Mouse (Mus musculus) liver, embryonic 11.5 days (tissue): Measurements from ENCODE around the gene Hdac7. TPM values are rescaled to one million over a fixed set of nuclear protein-coding genes. Genes with fewer than 3 reads are reported as not detected.

Source experiments
- ATAC-seq: fragments of 200-750 bp; cut with Nextera tagmentation; replicated peaks from 2 replicates; pipeline ENCODE4 v1.8.0; 2017; ENCODE audit warnings: moderate number of reproducible peaks, mild to moderate bottlenecking, moderate TSS enrichment, moderate library complexity; ENCODE audit not compliant: low FRiP score
- DNase-seq: peaks from one replicate; pipeline ENCODE4 v3.0.0-alpha.2; 2017; ENCODE audit warnings: low spot score
- H3K27ac ChIP-seq: fragments of 300-500 bp; sonication (generic); 2 replicates; pipeline ENCODE4 v1.5.1; 2014; ENCODE audit warnings: mild to moderate bottlenecking, low read depth, low read length, control low read depth
- H3K27me3 ChIP-seq: fragments of 300-500 bp; sonication (generic); replicated peaks from 2 replicates; pipeline ENCODE4 v1.6.1; 2014; ENCODE audit warnings: low read length, mixed read lengths; ENCODE audit not compliant: control insufficient read depth, insufficient read depth
- H3K36me3 ChIP-seq: fragments of 300-500 bp; sonication (generic); 2 replicates; pipeline ENCODE4 v1.6.1; 2014; ENCODE audit warnings: mild to moderate bottlenecking, low read length, moderate library complexity, mixed read lengths; ENCODE audit not compliant: control insufficient read depth, insufficient read depth
- H3K4me1 ChIP-seq: fragments of 300-500 bp; sonication (generic); replicated peaks from 2 replicates; pipeline ENCODE4 v1.6.1; 2014; ENCODE audit warnings: low read length, mixed read lengths; ENCODE audit not compliant: control insufficient read depth, insufficient read depth
- H3K4me2 ChIP-seq: fragments of 300-500 bp; sonication (generic); 2 replicates; pipeline ENCODE4 v1.6.1; 2014; ENCODE audit warnings: mild to moderate bottlenecking, control low read depth, moderate library complexity
- H3K4me3 ChIP-seq: fragments of 300-500 bp; sonication (generic); 2 replicates; pipeline ENCODE4 v1.5.1; 2014; ENCODE audit warnings: low read depth, low read length, control low read depth
- H3K9ac ChIP-seq: fragments of 300-500 bp; sonication (generic); 2 replicates; pipeline ENCODE4 v1.6.1; 2014; ENCODE audit warnings: low read depth, low read length, control low read depth
- H3K9me3 ChIP-seq: fragments of 300-500 bp; sonication (generic); 2 replicates; pipeline ENCODE4 v1.6.1; 2016; ENCODE audit warnings: low read length, inconsistent platforms, mixed read lengths; ENCODE audit not compliant: control insufficient read depth
- WGBS: fragments of 180-500 bp; shearing (Covaris S2); extraction: QIAGEN DNeasy Blood & Tissue Kit; methylation state at CpG from one replicate; pipeline ENCODE4 v1.1.7; 2014; 5-methylcytosine and 5-hydroxymethylcytosine counted together
- polyA plus RNA-seq: library from polyadenylated mRNA; unstranded; fragments of >200 nt; fragmentation: Nextera tagmentation; extraction: Ambion mirVana; gene quantifications from 2 replicates; pipeline ENCODE4 v1.2.1, GENCODE M21; 2014

The Hdac7 gene
- polyA plus RNA-seq, 1 experiment from 2014 or later = 33.5 TPM

GRCm38 (mm10) chr15:97773108-97773507 is 71.2 kb downstream of the Hdac7 start:
- no peak overlapping the region for H3K9ac ChIP-seq
- H3K4me1 ChIP-seq = peaks cover 16% of the 10 kb centered on the region
- H3K4me3 ChIP-seq = no peak overlapping the region
- no peak for DNase-seq
- no peaks in the 10 kb centered on the region for H3K9me3 ChIP-seq
- H3K27ac ChIP-seq = peak overlapping the region; percentile 47
- 37% methylated on average over 5 of the region's 5 CpGs for WGBS
- H3K36me3 ChIP-seq = no peaks in the 10 kb centered on the region
- peaks cover 16% of the 10 kb centered on the region for H3K27me3 ChIP-seq
- no peak for ATAC-seq
- H3K4me2 ChIP-seq = no peak overlapping the region

DNA sequence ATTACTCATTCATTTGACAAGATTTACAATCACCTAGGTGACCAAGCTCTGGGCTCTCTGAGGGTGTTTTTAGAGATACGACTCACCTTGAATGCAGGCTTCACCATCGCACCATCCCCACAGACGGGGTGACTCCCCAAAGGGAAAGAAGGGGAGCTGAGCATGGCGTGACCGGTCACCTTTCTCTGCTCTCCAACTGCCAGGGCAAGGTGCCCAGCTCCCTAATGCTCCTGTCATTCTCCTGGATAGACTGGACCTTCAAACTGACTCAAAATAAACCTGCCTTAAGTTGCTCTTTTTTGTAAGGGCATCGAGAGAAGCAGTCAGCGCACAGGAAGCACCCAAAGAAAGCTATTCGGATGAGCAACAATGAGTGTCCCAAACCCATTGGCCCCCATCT is 74.0 kb downstream of the Hdac7 start:
- H3K9ac ChIP-seq = no peak overlapping the region
- peaks cover 27% of the 10 kb centered on the region for H3K4me1 ChIP-seq
- ATAC-seq (no peak), DNase-seq (no peak)
- no peak overlapping the region for H3K27ac ChIP-seq
- no peak overlapping the region for H3K4me2 ChIP-seq
- no peaks in the 10 kb centered on the region for H3K9me3 ChIP-seq
- H3K27me3 ChIP-seq = peaks cover 42% of the 10 kb centered on the region
- WGBS = 84% methylated on average over 8 of the region's 8 CpGs
- no peaks in the 10 kb centered on the region for H3K36me3 ChIP-seq
- H3K4me3 ChIP-seq = no peak overlapping the region

DNA sequence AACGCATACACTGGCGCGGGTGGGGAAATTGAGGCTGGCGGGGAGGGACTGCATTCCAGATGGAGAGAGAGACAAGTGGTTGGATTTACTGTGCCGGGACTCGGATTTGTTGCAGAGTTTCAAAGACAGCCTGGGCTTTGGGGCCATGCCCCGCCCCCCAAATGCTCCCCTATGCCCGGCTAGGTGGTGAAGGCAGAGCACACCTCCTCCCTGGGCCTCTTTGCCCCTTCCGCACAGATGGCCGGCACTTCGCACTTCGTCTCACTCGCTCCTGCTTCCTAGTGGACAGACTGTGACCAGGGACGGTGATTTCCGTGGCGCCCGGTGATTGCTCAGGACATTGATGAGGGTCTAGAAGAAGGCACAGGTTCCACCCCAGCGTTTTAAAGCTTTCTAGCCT is 76.1 kb downstream of the Hdac7 start:
- WGBS = 2% methylated on average over 18 of the region's 18 CpGs
- DNase-seq (no peak), ATAC-seq (0 out of 2 replicates have a peak, but pooled peaks have one; percentile 30)
- peaks cover 25% of the 10 kb centered on the region for H3K4me1 ChIP-seq
- no peaks in the 10 kb centered on the region for H3K36me3 ChIP-seq
- peaks cover 50% of the 10 kb centered on the region for H3K27me3 ChIP-seq
- peak overlapping the region; percentile 53 for H3K4me3 ChIP-seq
- peak overlapping the region; percentile 42 for H3K9ac ChIP-seq
- no peaks in the 10 kb centered on the region for H3K9me3 ChIP-seq
- H3K4me2 ChIP-seq = peak overlapping the region; percentile 90
- peak overlapping the region; percentile 34; the same call in 1 of the 2 replicates for H3K27ac ChIP-seq

GRCm38 (mm10) chr15:97767280-97768186 is 76.8 kb downstream of the Hdac7 start, which contains the start of gene Rapgef3:
Gene Rapgef3 (minus strand): TSS chr15:97767972.
- H3K4me1 ChIP-seq = peaks cover 18% of the 10 kb centered on the region
- H3K9me3 ChIP-seq = no peaks in the 10 kb centered on the region
- H3K4me2 ChIP-seq = peak within 1 kb of the TSS; percentile 90
- H3K9ac ChIP-seq = peak within 1 kb of the TSS; percentile 42
- peak within 1 kb of the TSS; percentile 34; the same call in 1 of the 2 replicates for H3K27ac ChIP-seq
- ATAC-seq = peak; percentile 72
- peak; percentile 77 for DNase-seq
- no peaks in the 10 kb centered on the region for H3K36me3 ChIP-seq
- peak within 1 kb of the TSS; percentile 53 for H3K4me3 ChIP-seq
- WGBS = 1% methylated on average over 44 of the region's 44 CpGs
- peaks cover 50% of the 10 kb centered on the region for H3K27me3 ChIP-seq

DNA sequence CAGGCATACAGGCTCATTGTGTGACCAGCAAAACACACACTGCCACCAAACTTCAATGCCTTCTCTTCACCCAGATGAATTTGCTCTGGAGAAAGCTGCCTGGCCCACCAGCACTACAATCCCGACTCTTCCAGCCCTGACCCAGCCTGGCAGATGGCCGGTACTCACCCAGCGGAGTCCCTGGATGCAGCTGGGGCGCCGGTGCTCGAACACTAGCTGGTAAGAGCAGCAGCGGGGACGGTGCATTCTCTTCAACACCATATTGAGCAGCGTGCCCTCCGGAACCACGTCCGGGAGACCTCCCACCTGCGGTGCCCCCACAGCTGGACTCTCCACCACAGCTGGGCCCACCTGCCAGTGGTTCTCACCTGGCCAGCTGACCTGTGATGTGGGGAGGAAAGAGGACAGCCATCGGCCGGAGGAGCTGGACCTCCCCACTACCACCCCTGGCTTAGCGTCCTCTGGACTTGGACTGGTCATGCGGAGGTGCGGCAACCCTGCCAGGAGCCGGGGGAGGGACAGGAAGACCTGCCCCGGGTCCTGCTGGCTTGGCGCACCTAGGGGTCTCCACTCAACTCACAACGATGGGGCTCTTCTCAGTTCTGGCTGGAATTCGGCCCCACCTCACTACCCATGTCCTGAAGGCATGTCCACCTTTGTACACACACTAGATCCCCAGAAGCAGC is 77.6 kb downstream of the Hdac7 start:
- Histone ChIP-seq H3K9me3 (no peaks in the 10 kb centered on the region), H3K27ac (peak overlapping the region; percentile 21; the same call in 1 of the 2 replicates), H3K4me3 (peak overlapping the region; percentile 53), H3K36me3 (no peaks in the 10 kb centered on the region), H3K9ac (no peak overlapping the region), H3K4me2 (peak overlapping the region; percentile 90), H3K4me1 (peaks cover 17% of the 10 kb centered on the region), H3K27me3 (peaks cover 50% of the 10 kb centered on the region)
- ATAC-seq (0 out of 2 replicates have a peak, but pooled peaks have one; percentile 5), DNase-seq (no peak)
- 10% methylated on average over 23 of the region's 23 CpGs for WGBS

DNA sequence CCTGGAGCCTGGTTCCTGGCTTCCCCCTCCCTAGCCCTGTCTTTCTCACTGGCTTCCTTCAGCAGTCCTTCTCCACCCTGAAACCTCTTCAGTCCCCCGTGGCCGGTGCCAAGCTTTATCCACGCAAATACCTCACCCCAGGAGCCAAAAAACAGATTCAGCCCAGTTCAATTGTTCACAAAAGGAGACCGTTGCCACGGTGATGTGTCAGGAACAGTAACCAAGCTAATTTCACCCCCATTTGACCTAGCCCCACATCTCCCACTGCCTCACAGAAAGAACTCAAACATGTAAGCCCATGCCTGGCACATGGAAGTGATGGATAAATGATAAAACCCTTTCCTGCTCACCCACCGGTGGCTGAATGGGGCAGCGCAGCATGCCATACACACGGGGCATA is 78.1 kb downstream of the Hdac7 start:
- Histone ChIP-seq H3K27me3 (peaks cover 50% of the 10 kb centered on the region), H3K36me3 (no peaks in the 10 kb centered on the region), H3K4me2 (peak overlapping the region; percentile 90; the same call in 1 of the 2 replicates), H3K4me3 (peak overlapping the region; percentile 53), H3K27ac (no peak overlapping the region), H3K4me1 (peaks cover 17% of the 10 kb centered on the region), H3K9ac (no peak overlapping the region), H3K9me3 (no peaks in the 10 kb centered on the region)
- ATAC-seq (no peak), DNase-seq (no peak)
- WGBS = 33% methylated on average over 8 of the region's 8 CpGs

DNA sequence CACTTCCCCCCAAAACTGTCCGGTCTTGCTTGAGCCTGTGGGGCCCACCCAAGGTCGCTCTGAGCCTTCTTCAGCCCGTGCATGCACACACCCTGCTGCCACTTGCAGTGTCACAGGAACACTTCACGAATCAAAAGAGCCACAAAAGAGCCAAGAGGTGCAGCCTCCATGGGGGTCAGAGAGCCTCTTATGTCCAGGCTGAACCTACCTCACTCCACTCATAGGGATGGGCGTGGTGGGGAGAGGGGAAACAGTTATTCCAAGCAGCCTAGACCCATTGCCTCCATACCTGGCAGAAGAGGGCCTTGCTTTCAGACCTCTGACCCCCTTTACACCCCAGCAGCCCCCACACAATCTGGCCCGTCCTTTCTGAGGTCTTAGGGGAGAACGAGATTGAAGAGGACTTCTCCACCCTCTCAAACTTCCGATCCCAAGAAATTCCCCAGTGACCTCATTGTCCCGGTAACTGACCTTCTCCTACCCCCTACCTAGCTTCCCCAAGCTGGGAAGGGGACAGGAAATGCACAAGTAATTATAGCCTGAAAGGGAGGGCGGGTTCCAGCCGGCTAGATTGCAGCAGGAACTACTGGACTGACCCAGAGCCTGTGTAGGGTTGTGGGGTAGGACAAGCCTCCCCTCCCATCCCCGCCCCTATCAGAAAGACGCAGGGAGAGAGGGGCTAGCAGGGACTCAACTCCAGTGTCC is 79.1 kb downstream of the Hdac7 start:
- Histone ChIP-seq H3K4me1 (peaks cover 17% of the 10 kb centered on the region), H3K4me2 (no peak overlapping the region; the same call in 1 of the 2 replicates), H3K36me3 (no peaks in the 10 kb centered on the region), H3K27me3 (peaks cover 50% of the 10 kb centered on the region), H3K9ac (no peak overlapping the region), H3K9me3 (no peaks in the 10 kb centered on the region), H3K27ac (no peak overlapping the region), H3K4me3 (no peak overlapping the region)
- DNase-seq (no peak), ATAC-seq (no peak)
- 41% methylated on average over 13 of the region's 13 CpGs for WGBS

DNA sequence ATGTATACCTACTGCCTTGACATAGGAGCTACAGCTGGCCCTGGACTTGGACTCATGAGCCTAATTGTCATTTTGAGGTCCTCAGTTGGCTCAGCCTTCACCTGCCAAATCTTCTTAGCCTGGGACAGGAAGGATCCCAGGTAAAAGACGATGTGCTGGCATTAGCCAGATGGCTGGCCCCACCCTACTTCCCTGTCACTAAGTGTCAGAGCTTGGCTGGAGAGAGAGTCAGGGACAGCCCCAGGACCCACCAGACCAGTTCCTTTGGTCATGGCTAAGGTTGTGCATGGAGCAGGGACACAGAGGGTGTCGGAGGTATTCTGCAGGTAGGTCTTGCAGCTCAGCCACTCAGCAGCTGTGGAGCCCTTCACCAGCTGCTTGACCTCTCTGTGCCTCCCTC is 79.8 kb downstream of the Hdac7 start:
- no peaks in the 10 kb centered on the region for H3K9me3 ChIP-seq
- H3K36me3 ChIP-seq = no peaks in the 10 kb centered on the region
- ATAC-seq (no peak), DNase-seq (no peak)
- 68% methylated on average over 2 of the region's 2 CpGs for WGBS
- peaks cover 19% of the 10 kb centered on the region for H3K4me1 ChIP-seq
- H3K27ac ChIP-seq = no peak overlapping the region
- H3K9ac ChIP-seq = no peak overlapping the region
- H3K27me3 ChIP-seq = peaks cover 47% of the 10 kb centered on the region
- H3K4me2 ChIP-seq = no peak overlapping the region
- H3K4me3 ChIP-seq = no peak overlapping the region
